Mouse (Mus musculus): ENCODE data around the gene Hbq1b. TPM values are rescaled to one million over a fixed set of nuclear protein-coding genes. Genes with fewer than 3 reads are reported as not detected.
A peak's percentile ranks its signal among the peaks of the same experiment; 100 is the strongest.

The Hbq1b gene
- total RNA-seq (2015) (not detected in 2 replicates), total RNA-seq (2017) (not detected in 2 replicates)

DNA sequence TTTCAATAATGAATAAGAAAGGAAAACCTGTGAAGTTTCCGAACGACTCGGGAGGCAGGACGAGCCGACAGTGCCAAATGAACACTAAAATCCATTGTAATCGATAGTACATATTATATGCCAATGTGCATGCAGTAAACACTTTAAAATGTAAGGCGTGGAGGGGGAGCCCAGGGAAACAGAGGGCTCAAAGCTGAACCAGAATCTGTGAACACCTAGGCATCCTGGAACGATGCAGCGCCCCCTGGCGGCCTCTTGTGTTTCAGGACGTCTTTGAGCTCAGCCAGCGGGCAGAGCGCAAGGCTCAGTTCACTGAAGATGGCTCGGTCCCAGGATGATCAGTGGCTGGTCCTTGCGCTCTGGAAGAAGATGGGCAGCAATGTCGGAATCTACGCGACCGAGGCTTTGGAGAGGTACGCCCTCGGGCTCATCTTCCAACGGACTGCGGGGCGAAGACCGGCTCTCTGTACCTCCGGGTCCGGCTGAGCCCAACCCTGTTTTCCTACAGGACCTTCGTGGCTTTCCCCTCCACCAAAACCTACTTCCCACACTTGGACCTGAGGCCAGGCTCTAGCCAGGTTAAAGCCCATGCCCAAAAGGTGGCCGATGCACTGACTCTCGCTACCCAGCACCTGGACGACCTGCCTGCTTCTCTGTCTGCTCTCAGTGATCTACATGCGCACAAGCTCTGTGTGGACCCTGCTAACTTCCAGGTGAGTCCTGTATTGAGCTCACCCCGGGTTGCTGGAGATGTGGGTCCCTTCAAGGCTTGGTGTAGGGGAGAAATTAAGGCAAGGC is at the start of gene Hbq1b:
TSS of gene Hbq1b (plus strand) at position 271 of the 798 bp plus-strand sequence.
- peak; percentile 74 for ATAC-seq (replicated peaks; ENCODE audit: poor library complexity)

DNA sequence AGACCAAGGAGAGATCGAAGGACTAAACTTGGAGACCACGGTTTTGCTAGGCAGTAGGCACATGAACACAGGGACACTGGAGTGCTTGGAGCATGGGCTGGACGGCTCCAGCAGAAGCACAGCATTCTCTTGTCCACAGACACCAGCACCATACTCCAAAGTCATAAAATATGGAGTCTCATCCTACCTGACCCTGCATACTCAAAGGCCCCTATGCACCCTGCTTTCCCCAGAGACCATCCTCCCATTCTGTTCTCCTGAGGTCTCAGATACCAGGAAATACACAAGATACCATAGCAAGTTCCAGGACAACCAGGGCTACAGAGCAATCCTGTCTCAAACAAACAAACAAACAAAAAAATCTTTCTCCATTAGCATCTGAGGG is 49.4 kb upstream of the Hbq1b start:
- no peak for ATAC-seq (replicated peaks; ENCODE audit: poor library complexity)

DNA sequence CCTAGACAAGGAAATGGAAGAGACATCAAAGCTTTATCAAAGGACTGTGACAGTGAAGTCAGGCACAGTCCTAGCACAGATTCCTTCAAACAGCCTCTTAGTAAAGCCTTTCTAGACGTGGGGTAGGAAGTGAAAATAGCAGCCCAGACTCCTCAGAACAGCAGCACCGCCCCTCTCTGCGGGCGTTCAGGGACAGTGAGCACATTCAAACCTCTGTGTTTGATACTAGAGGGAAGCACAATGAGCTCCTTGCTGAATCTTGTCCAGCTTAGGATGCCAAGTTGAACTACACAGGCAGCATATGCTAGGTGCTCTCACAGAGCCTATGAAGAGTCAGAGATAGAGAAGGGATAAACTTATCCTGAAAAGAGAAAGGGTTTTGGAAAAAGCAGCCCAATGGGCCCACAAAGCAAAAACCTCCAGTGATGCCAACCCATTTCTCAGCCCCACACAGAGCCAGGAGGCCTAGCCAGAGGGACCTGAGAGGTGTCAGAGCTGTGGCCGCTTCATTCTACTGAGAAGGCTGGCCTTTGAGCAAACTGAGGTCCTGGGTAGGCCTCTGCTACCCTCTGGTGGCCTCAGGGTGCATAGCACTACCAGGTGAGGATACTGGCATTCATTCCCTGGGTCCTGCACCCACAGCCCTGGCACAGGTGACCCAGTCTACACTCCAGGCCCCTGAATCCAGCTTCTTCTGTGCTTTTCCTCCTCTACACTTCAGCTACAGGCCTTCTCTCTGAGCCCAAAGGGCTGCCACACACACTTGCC is 48.5 kb upstream of the Hbq1b start:
- ATAC-seq (replicated peaks; ENCODE audit: poor library complexity), result peak; percentile 92

DNA sequence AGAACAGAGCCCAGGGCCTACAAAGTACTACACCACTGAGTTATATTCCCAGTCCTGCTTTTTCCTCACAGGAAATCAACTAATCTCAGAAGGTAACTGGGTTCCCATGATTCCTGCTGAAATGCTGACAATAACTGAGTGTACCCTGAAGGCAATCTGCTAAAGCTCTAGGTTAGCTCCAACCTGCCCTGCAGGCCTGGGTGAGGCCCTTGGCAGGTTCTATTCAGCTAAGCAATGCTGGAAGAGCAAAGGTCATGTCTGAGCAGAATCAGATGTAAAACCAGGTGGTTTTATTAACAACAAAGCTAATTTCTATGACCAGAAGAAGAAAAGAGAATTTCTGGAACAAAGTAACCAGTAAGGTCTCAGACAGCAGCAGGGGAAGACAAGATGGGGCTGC is 45.4 kb upstream of the Hbq1b start:
- ATAC-seq (replicated peaks; ENCODE audit: poor library complexity), result no peak

DNA sequence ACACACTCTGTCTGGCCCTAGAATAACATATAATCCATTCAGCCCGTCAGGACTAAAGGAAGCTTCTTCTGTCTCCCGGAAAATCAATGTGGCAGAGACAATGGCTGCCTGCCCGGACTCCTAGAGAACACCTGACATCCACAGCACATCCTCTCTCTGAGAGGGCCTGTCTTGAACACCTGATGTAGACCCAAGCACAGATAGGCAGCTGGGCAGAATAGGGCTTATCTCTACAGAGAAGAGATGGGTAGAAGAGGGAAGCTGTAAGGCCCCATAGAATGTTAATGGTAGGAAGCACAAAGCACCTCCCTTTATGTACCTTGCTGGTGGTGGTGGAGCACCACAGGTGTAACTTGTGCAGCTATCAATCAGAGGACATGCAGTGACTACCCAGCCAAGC is 44.6 kb upstream of the Hbq1b start:
- no peak for ATAC-seq (replicated peaks; ENCODE audit: poor library complexity)

DNA sequence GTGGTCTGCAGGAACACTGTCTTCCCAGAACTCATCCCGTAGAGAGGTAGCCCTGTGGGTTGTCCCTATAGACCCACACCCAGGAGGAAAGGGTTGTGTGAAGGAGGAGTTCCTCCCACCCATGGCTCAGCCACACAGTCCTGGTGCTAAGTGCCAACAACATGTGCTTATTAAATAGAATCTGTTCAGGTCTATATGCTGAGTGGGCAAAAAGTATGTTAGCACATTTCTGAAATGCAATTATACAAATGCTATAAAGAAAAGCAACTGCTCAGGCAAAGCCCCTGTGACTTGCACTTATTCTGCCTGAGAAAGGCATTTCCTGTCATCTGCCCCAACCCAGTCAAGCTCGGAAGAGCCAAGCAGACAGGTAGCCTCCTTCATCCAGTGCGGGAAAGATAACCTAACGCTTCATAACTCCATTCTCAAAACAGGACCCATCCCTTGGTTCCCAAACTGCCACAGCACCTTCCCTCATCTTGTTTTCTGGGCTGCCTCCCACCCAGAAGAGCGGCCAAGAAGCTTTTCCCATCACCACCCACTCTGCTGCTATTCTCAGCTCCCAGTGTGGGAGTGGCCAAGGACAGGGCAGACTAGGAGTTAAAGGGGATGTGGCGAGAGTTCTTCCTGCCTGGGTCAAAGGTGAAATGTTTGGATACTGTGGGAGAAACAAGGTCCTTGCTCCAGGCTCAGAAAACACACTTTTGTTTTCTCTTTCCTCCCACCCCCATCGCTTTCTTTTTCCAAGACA is 43.4 kb upstream of the Hbq1b start:
- no peak for ATAC-seq (replicated peaks; ENCODE audit: poor library complexity)

DNA sequence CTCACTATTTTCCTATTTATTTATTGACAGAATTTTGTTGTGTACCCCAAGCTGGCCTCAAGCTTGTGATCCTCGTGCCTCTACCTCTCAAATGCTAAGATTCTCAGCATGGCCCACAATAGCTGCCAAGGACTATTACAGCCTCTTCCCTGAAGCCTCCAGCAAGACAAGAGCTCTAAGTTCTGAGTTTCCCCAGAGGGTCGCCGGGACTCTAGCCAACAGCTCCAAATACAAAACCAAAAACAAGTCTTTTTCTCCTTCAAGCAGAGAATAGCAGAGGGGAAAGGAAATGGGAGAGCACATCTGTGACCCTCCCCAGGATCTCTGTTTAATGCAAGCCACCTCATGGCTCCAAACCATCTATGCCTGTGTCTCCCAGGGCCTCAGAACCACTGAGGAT is 42.7 kb upstream of the Hbq1b start:
- ATAC-seq (replicated peaks; ENCODE audit: poor library complexity), result no peak

DNA sequence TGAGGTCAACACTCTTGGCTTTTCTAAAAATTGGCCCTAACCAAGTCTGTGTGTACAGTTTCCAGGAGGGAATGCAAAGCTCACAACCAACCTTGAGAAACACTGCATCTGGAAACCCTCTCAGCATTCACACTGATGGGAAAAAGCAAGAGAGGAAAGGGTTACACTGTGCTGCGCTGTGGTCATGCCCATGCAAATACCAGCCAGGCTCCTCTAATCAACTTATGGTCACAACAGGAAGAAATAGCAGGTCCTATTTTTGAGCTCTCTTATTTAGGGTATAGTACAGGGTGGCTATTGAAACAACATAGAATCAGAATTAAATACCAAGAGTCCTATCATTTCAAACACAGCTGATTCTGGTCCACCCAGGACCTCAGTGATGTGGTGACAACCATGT is 42.1 kb upstream of the Hbq1b start:
- no peak for ATAC-seq (replicated peaks; ENCODE audit: poor library complexity)

DNA sequence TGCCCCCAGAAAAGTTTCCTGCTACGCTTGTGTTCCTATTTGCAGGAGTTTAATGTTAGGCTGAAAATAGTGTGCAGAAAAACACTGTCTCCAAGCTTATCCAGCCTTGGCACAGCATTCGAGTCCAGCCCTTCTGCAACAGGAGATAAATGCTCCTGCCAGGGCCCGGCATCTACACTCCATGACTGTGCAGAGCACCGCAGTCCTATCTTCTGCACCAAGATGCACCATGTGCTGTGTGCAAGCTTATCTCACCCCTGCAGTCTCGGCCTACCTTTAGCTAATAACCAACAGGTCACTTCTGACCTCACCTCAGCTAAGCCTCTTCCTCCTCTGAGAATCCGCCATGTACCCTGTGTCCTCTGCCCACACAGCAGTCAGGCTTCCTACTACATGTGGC is 41.2 kb upstream of the Hbq1b start:
- peak; percentile 93 for ATAC-seq (replicated peaks; ENCODE audit: poor library complexity)

DNA sequence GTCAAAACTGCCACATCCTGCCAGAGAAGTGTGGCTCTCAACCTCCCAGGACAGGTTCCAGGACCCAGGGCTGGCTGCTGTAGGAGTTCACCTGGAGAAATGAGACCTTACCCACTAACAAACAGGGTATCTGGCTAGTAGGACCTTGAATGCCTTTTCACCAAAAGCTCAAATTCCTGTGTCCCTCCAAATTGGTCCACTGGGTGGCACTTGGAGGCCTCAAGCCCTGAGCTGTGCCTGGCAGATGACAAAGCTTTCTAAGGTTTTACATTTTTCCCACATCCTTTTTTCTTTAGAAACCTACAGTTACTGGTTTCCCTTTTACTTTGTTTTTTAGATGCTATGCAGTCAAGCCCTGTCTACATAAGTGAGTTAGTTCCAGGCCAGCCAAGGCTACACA is 39.7 kb upstream of the Hbq1b start:
- ATAC-seq (replicated peaks; ENCODE audit: poor library complexity), result peak; percentile 45

DNA sequence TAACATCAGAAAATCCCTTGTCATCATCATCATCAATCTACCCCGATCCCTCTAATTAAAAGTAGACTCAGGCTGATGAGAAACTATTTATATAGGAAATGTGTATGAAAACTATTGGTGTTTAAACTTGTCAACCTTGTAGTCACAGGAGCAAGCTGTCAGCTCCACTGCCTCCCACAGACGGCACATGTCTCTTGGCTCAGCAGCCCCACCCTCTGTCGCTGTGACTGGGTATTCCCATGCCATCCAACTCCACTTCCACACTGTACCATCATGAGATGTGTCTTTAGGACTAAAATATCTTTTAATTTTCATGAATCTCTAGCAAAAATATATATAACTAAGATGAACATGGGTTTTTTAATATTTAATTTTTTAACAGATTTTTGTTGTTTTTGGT is 38.4 kb upstream of the Hbq1b start:
- no peak for ATAC-seq (replicated peaks; ENCODE audit: poor library complexity)

DNA sequence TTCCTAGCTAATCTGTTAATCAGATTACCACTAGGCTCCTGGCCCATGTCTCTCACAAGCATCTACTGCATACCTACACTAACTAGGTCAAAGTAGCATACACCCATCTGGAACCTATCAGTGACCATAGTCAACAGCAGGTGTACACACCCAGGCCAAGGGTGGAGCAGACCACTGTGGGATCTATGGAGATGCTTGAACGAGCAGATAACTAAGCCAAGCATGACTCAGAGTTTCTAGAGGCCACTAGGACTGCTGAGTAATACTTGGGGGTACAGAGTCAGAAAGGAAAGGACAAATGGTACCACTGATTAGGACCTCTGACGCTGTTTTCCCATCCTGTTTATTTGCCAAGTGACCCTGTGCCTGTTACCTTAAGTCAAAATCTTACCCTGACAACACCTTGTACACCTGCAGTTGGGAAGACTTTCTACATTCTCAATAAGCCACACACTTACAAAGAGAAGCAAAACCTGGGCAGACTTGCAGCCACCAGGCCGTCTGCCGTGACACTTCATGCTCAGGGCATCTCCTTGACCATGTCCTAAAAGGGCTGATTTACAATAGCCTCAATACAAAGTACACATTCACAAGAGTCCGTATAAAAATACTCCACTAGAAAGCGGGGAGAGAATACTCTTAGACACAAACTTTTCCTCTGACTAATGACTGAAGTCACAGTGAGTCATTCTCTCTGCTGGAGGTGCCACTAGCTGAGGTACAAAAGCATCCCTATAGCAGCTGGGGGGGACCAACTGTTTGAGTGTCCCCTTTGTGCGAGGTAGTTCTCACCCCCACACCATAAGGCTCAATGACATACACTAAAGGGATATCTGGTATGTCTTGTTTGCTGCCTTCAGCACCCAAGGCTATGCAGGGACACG is 35.6 kb upstream of the Hbq1b start:
- peak; percentile 82 for ATAC-seq (replicated peaks; ENCODE audit: poor library complexity)

DNA sequence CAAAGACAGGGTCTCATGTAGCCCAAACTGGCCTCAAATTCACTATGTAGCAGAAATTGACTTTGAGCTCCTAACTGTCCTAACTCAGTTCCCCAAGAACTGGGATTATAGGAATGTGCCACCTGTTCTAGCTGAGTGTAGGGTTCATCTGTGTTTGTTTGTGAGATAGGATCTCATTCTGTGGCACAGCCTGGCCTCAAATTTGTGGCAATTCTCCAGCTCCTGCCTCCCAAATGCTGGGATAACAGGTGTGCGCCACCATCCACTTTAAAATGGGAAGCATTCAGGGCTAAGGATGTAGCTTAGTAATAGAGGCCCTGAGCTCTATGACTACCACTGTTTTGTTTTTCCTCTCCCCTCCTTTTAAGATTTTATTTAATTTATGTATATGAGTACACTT is 33.6 kb upstream of the Hbq1b start:
- ATAC-seq (replicated peaks; ENCODE audit: poor library complexity), result no peak

DNA sequence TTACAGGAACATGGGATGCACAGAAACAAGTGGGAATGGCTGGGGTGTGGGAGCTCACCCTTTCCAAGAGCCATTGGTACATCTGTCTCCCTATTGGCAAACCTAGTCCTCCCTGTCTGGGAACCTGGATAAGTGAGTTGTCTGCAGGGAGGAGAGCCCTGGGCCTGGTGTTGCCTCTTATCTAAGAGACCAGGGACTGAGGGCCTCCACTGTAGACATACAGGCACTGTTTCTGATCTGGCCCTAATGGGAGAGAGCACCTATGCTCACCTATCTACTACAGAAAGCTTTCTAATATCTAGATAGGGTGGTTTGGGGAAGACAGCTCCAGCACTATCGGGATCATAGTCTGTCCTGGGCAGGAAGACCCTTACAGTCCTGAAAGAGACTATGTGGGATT is 30.6 kb upstream of the Hbq1b start:
- ATAC-seq (replicated peaks; ENCODE audit: poor library complexity), result peak; percentile 90

DNA sequence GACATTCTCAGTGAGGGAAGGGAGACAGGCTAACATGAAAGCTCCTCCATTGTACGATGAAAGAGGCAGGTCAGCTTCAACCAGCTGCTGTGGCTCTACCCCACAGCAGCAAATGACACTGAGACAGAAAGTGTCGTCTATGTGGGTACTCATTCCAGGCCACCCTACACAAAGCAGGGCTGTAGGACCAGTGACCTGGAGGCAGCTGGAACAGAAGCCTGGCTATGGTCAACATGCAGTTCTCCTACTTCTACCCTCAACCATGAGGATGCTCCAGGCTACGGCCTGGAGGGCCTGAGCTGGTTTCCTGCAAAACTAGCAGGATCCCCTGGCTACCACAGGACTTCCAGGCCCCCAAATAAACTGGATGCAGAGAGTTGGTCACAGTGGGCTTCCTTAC is 30.2 kb upstream of the Hbq1b start:
- no peak for ATAC-seq (replicated peaks; ENCODE audit: poor library complexity)

DNA sequence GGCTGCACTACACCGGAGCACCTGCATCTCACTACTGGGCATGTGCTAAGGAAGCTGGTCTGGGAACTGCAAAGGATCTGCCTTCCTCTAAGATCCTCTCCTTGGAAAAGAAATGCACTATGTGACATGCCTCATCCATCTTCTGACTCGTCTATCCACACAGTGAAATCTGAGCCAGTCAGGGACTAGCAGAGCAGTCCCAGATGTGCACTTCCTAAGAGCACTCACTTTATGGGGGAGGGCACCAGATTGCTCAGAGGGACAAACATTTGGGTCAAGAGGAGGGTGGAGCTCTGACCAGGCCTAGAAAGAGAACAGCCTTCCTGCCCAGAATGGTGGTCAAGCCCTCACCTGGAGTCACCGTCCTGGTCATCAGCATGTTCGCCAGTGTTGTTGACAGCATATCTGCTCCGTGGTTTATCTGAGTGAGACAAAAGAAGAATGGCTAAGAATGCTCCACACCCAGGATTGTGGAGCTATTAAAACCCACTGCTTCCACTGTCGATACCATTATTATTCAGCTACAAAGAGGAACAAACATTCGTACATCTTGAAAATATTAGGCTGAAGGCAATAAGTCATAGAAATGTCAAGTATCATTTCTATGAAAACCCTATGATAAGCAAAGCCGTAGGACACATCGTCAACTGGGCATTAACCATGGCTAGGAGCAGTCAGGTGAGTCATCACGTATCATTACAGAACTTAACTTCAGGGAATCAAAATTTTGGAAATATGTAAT is 23.9 kb upstream of the Hbq1b start:
- no peak for ATAC-seq (replicated peaks; ENCODE audit: poor library complexity)

DNA sequence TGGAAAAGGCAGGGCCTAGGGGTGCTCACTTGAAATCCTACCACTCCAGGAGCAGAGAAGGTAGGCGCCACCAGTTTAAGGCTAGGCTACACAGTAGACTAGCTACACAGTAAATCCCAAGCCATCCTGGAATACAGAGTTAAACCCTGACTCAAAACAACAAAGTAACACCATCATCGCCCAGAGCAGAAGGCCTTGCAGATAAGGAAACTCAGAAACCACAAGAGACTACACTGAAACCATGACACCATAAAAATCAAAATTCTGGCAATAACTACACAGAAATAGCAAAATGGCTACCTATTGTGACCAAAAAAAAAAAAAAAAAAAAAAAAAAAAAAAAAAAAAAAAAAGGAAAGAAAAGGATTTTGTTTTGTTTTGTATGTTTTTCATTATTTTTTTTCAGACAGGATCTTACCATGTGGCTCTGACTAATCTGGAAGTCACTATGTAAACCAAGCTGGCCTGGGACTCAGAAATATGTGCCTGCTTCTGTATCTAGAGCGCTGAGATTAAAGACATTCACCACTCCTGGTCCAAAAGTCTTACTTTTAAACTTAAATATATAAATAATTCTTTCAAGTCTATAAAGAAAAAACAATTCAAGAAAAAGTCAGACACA is 21.5 kb upstream of the Hbq1b start:
- ATAC-seq (replicated peaks; ENCODE audit: poor library complexity), result peak; percentile 63

DNA sequence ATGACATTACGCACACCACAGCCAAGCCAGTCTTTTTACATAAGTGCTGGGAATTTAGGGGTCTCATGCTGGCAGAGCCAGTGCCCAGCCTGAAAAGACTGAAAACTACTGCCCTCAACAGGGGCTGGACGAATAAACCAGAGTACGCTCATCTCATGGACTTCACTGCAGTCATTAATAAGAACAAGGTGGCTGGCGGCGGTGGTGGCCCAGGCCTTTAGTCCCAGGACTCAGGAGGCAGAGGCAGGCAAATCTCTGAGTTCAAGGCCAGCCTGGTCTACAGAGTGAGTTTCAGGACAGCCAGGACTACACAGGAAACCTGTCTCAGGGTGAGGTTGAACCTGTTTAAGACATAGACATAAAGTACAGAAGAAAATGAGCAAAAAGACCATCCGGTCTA is 20.6 kb upstream of the Hbq1b start:
- no peak for ATAC-seq (replicated peaks; ENCODE audit: poor library complexity)

DNA sequence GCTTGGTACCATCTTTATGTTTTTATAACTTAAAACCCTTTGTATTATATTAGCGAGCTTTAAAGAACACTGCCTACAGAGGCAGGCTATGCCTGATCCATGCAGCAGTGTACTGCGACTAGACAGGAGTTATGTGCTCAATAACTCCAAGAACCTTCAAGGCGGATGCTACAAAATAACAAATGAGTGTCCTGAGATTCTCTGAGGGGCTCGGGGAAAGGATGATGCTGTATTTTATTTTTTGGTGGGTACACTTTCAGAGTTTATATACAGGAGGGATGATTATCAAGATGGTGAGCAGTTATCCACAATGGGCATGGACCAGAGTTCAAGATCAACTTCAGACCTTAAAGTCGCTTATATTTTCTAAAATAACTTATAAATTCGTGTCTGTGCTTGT is 20.0 kb upstream of the Hbq1b start:
- no peak for ATAC-seq (replicated peaks; ENCODE audit: poor library complexity)
